28 mouse cellular contexts compared by ENCODE assay signal in the genomic region with DNA sequence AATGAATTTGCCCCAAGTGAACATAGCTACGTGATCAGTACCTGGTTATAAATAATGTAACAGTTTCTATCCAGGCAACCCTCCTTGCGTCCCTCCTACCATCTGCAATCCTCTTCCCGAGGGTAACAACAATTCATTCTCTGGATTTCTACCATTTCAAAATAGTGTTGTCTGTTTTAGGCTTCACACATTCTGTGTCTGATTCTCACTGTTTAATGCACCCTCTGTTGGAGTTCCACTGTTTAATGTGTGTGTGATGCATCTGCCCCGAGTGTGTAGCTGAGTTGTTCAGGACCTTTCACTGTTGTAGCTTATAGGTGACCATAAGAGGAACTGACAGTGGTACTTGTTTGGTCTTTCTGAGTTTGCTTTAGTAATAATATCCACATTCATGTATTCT.
"Had no signal": no experiment of that assay in that cellular context is flagged by ENCODE, and none has a peak within 500 bp of the region (broad histone marks: within the 10 kb centered on the region; RNA-seq: fewer than 3 reads in every experiment).

No protein-coding gene starts in this region.

- ATAC-seq: hindbrain, embryonic 16.5 days; inflammation-experienced regulatory T-cells, adult 6 months; intestine, embryonic 15.5 days; intestine, postnatal 0 days had no signal

- H3K4me1 ChIP-seq: heart, embryonic 10.5 days; heart, embryonic 12.5 days; hindbrain, embryonic 10.5 days; hindbrain, embryonic 12.5 days; intestine, embryonic 15.5 days; liver, embryonic 13.5 days; liver, embryonic 15.5 days had no signal

- H3K4me3 ChIP-seq: gastrocnemius, adult 2 months; heart, embryonic 10.5 days; heart, embryonic 12.5 days; hindbrain, embryonic 10.5 days; hindbrain, embryonic 12.5 days; intestine, embryonic 15.5 days; layer of hippocampus, adult 2 months; left cerebral cortex, adult 2 months; limb, embryonic 10.5 days; limb, embryonic 12.5 days; liver, embryonic 13.5 days; liver, embryonic 15.5 days had no signal

- H3K4me2 ChIP-seq: heart, embryonic 12.5 days; hindbrain, embryonic 12.5 days; hindbrain, embryonic 14.5 days; intestine, embryonic 15.5 days; limb, embryonic 12.5 days; liver, embryonic 11.5 days; liver, embryonic 13.5 days; liver, embryonic 15.5 days had no signal

- H3K9me3 ChIP-seq: heart, embryonic 10.5 days; heart, embryonic 12.5 days; hindbrain, embryonic 10.5 days; hindbrain, embryonic 12.5 days; intestine, embryonic 15.5 days; limb, embryonic 10.5 days; limb, embryonic 12.5 days; liver, embryonic 13.5 days; liver, embryonic 15.5 days had no signal

- H3K36me3 ChIP-seq: heart, embryonic 10.5 days; heart, embryonic 12.5 days; hindbrain, embryonic 10.5 days; hindbrain, embryonic 12.5 days; intestine, embryonic 15.5 days; limb, embryonic 10.5 days; limb, embryonic 12.5 days; liver, embryonic 13.5 days; liver, embryonic 15.5 days had no signal

- H3K27me3 ChIP-seq: hindbrain, embryonic 12.5 days; intestine, embryonic 15.5 days; limb, embryonic 12.5 days; liver, embryonic 13.5 days; liver, embryonic 15.5 days had no signal

- H3K9ac ChIP-seq: heart, embryonic 12.5 days; hindbrain, embryonic 12.5 days; hindbrain, embryonic 14.5 days; intestine, embryonic 15.5 days; limb, embryonic 12.5 days; liver, embryonic 13.5 days; liver, embryonic 15.5 days had no signal

- DNase-seq: gastrocnemius, adult 2 months; gastrocnemius, postnatal 10 days; gastrocnemius, postnatal 25 days; heart, adult 18-20 months; heart, postnatal 10 days; heart, postnatal 4 days; kidney, adult 18-20 months; kidney, adult 8-10 months; kidney, postnatal 10 days; kidney, postnatal 25 days; kidney, postnatal 4 days; liver; liver, embryonic 13.5 days had no signal

- H3K27ac ChIP-seq: gastrocnemius, adult 2 months; heart, embryonic 10.5 days; hindbrain, embryonic 10.5 days; hindbrain, embryonic 12.5 days; hindbrain, embryonic 14.5 days; intestine, embryonic 15.5 days; layer of hippocampus, adult 2 months; left cerebral cortex, adult 2 months; limb, embryonic 10.5 days; limb, embryonic 12.5 days; liver, embryonic 13.5 days; liver, embryonic 15.5 days had no signal
